ENCODE assay signal across 11 mouse cellular contexts in genomic region chr14:30284022-30284421, GRCm38 (mm10).
DNase-seq lines count a peak whose midpoint lies in the region; ATAC-seq lines count a peak whose summit lies in the region.
"Had no signal": no experiment of that assay in that cellular context is flagged by ENCODE, and none has a peak within 500 bp of the region (broad histone marks: within the 10 kb centered on the region; RNA-seq: fewer than 3 reads in every experiment).

No protein-coding gene starts in this region.

- H3K9ac ChIP-seq in heart, embryonic 12.5 days = no peak overlapping the region
- H3K9ac ChIP-seq: liver, embryonic 14.5 days had no signal

- no peaks in the 10 kb centered on the region for H3K27me3 ChIP-seq in heart, embryonic 12.5 days (replicated peaks)

- WGBS in heart, embryonic 12.5 days = 60% methylated on average over 10 of the region's 10 CpGs

- ATAC-seq in heart, embryonic 12.5 days (ENCODE audit: insufficient number of reproducible peaks, low FRiP score) = no peak

- H3K4me2 ChIP-seq in heart, embryonic 12.5 days = peak overlapping the region; percentile 23; the same call in 1 of the 2 replicates

- no peaks in the 10 kb centered on the region for H3K9me3 ChIP-seq in heart, embryonic 12.5 days (replicated peaks)

- H3K36me3 ChIP-seq in heart, embryonic 12.5 days = no peaks in the 10 kb centered on the region

- DNase-seq in heart, postnatal 25 days (ENCODE audit: low spot score) = no peak
- DNase-seq in thymus, postnatal 4 days = peak; percentile 51
- no peak for DNase-seq in thymus, postnatal 10 days (ENCODE audit: low spot score in 2 of 2)
- peak; percentile 40 to 53 for DNase-seq in left cerebral cortex, postnatal 10 days (ENCODE audit: extremely low spot score in 1 of 2, low spot score in 2 of 2)
- no peak for DNase-seq in B cell, adult 2 months
- DNase-seq in adipocyte (ENCODE audit: low spot score) = no peak
- DNase-seq in spleen, postnatal 4 days (ENCODE audit: low spot score in 2 of 2) = no peak
- DNase-seq: thymus, postnatal 25 days had no signal

- H3K4me3 ChIP-seq in heart, embryonic 12.5 days = no peak overlapping the region

- intact Hi-C loops in heart, postnatal 25 days (cut with DNase I) = no loop called here
- intact Hi-C loops in left cerebral cortex, postnatal 10 days (cut with DNase I) = loop anchor here (5.0 kb wide), 1 partner anchor 68 kb away; no protein-coding TSS in a partner anchor

- H3K4me1 ChIP-seq in heart, embryonic 12.5 days (replicated peaks) = peaks cover 8% of the 10 kb centered on the region

- H3K27ac ChIP-seq in heart, embryonic 12.5 days (ENCODE audit: poor library complexity, severe bottlenecking) = no peak overlapping the region
- H3K27ac ChIP-seq: kidney, postnatal 0 days; liver, embryonic 14.5 days had no signal

Comparison
In these comparisons a context has a peak if more than half of its experiments do, and no peak if none do; other contexts are left out.
1. DNase-seq: peak in thymus, postnatal 4 days (single experiment) and left cerebral cortex, postnatal 10 days (2 of 2); none in heart, postnatal 25 days (single experiment), thymus, postnatal 10 days (0 of 2), B cell, adult 2 months (0 of 2), adipocyte (single experiment) and spleen, postnatal 4 days (0 of 2).